Mouse (Mus musculus) inflammation-experienced regulatory T-cells (primary cell): ENCODE data around the gene Atg9b. TPM values are rescaled to one million over a fixed set of nuclear protein-coding genes. Genes with fewer than 3 reads are reported as not detected.

Experiments
- polyA plus RNA-seq, 2 experiments: library from polyadenylated mRNA; unstranded; fragments of 100-300 nt; shearing (Covaris generic); gene quantifications; one replicate each; pipeline ENCODE4 v1.2.1; 2017

Atg9b gene
- 1 to 10 TPM; 1.8 to 5.8 TPM for polyA plus RNA-seq

GRCm38 (mm10) chr5:24391864-24392263 lies at the start of gene Atg9b:
TSS of gene Atg9b (minus strand) at chr5:24392143.

DNA sequence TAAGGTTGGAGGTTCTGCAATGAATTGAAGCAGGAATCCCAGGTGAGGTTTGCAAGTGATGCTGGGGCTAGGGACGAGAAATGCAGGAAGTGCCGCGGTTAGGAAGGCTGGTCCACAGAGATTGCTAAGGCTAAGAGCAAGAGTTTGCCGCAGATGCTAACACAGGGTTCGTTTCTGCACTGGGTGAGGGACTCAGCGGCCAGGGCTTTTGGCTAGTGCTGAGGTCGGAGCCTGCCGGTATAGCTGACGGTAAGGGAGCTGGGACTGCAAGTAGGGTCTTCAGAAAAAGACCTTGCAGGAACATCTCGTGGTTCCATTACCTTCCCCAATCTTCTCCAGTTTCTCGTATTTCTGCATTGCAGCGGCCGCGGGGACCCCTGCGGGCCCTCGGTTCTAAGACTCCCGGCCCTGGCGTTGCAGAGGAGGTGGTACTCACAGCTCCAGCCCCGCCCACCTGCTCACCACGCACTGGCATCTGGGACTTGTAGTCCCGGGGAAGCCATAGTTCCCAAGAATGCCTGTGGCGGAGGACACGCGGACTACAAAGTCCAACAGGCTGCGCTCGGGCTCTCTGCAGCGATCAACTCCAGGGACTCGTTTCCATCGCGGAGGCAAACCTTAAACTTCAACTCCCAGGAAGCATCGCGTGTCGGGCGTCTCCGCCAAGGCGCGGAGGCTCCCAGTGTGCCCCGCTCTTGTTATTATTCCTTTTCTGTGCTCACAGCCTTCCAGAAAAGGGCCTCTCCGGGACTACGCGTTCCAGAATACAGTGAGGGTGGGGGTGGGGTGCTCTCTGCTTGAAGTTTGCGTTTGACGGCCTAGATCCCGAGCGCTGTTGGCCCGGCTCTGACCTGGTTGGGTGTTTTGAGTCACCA lies 31.4 kb upstream of the Atg9b start, which contains the start of the genes Cdk5 and Slc4a2:
Gene Cdk5, minus strand, starts transcription at position 402 of the 875 bp plus-strand sequence.
Gene Slc4a2, plus strand, starts transcription at position 709 of the 875 bp plus-strand sequence.

DNA sequence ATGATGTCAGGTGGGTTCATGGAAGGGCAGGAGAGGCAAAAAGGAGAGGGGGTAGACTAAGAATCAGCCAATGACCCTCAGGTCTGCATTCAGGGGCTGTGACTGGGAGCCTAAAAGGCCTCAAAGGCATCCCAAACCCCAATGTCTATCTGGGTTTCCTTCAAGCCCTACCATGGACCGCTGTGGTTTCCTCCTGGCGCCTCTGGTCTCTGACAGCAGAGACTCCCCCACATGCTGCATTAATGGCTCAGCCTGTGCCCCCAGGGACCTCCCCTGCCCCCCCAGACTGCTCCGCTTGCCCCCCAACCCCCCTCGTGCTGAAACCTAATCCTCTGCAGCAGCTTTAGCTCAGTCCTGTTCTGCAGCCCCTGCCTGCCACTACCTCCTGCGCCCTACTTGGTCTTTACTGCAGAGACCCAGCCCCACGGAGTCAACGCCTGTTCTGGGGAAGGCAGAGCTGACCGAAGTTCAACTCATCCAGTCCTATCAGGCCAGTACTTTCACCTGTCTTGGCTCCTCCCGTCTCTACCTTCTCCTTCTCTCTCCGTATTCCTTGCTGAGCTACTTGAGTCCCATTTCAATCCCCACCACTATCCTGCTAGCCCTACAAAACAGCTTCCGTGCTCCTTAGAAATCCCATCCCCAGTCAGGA lies 21.2 kb upstream of the Atg9b start, which contains the start of gene Asic3:
Gene Asic3, plus strand, starts transcription at position 351 of the 652 bp plus-strand sequence.

GRCm38 (mm10) chr5:24393392-24393997 lies 1.6 kb upstream of the Atg9b start, which contains the start of gene Abcb8:
TSS of gene Abcb8 (plus strand) at chr5:24393663.

DNA sequence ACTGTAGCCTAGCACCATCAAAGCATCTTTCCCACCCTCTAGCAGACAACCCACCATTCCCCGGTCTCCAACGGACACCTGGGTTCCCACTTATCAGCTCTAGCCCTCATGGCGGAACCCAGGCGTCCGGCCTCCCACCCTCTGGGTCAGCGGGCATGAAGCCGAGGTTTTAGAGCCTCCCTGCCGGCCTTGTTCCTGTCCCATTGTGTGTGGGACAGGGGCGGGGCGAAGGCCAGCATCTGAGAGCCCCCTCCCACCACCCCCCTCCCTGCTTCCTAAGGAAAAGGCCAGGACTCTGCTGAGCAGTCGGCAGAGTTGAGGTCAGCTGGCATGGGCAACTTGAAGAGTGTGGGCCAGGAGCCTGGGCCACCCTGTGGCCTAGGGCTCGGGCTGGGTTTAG lies 27.4 kb downstream of the Atg9b start, which contains the start of gene Nos3:
Gene Nos3, plus strand, starts transcription at position 303 of the 400 bp plus-strand sequence.

DNA sequence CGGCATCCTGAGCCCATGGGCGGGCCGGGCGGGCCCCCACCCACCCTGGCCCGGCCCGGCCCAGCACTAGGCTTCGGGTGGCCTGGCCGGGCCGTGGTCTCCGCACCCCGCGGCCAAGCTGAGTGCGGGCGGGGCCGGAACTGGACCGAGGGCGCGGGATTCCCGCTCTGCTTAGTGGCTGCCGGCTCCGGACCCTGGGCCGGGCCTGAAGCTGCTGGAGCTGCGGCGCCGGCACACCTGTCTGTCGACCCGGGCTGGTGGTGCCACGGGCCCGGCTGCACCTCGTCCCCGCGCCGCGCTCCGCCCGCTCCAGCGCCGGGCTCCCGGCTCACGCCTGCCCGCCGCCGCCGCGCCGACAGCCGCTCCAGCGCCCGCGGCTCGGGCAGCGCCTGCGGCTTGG lies 40.7 kb downstream of the Atg9b start, which contains the start of gene Kcnh2:
Gene Kcnh2, minus strand, starts transcription at position 327 of the 400 bp plus-strand sequence.

Other genes with a start within 250 kb of the Atg9b start
- gene Nupl2, start 227.2 kb downstream of the Atg9b start, polyA plus RNA-seq, result 10 to 100 TPM in 1 of 2 experiments, 1 to 10 TPM in 1; 7.4 to 15.1 TPM
- gene Kcnh2, start 40.5 kb downstream of the Atg9b start, polyA plus RNA-seq, result 1 to 10 TPM; 3.7 TPM
- gene Nos3, start 27.3 kb downstream of the Atg9b start, polyA plus RNA-seq, result under 1 TPM; 0.06 to 0.98 TPM
- 10 to 100 TPM; 20.2 to 25.3 TPM for gene Abcb8, start 1.5 kb upstream of the Atg9b start, polyA plus RNA-seq
- gene Asic3, start 21.2 kb upstream of the Atg9b start, polyA plus RNA-seq, result 1 to 10 TPM in 1 of 2 experiments, under 1 TPM in 1; 0.19 to 1.3 TPM
- gene Cdk5, start 31.4 kb upstream of the Atg9b start, polyA plus RNA-seq, result 100 to 1,000 TPM in 1 of 2 experiments, 10 to 100 TPM in 1; 79.1 to 104 TPM
- 10 to 100 TPM; 30.4 to 38.6 TPM for gene Slc4a2, start 31.7 kb upstream of the Atg9b start, polyA plus RNA-seq
- 100 to 1,000 TPM; 113 to 115 TPM for gene Fastk, start 53.1 kb upstream of the Atg9b start, polyA plus RNA-seq
- gene Tmub1, start 55.7 kb upstream of the Atg9b start, polyA plus RNA-seq, result 10 to 100 TPM; 72.2 to 77.0 TPM
- gene Agap3, start 60.0 kb upstream of the Atg9b start, polyA plus RNA-seq, result 10 to 100 TPM; 58.0 to 60.4 TPM
- gene Gbx1, start 135.1 kb upstream of the Atg9b start, polyA plus RNA-seq, result under 1 TPM in 1 of 2 experiments, not detected in 1; 0.45 TPM
- gene Asb10, start 148.8 kb upstream of the Atg9b start, polyA plus RNA-seq, result not detected
- 1 to 10 TPM in 1 of 2 experiments, not detected in 1; 1.5 TPM for gene 4931409K22Rik, start 164.7 kb upstream of the Atg9b start, polyA plus RNA-seq
- gene Abcf2, start 185.3 kb upstream of the Atg9b start, polyA plus RNA-seq, result 10 to 100 TPM; 76.5 to 90.5 TPM
- gene Chpf2, start 194.6 kb upstream of the Atg9b start, polyA plus RNA-seq, result 10 to 100 TPM; 26.3 to 27.2 TPM
- gene Smarcd3, start 232.3 kb upstream of the Atg9b start, polyA plus RNA-seq, result 1 to 10 TPM; 1.9 to 7.7 TPM